Comparison of ENCODE assay signal across 10 mouse cellular contexts in genomic region chr5:140567321-140567720, GRCm38 (mm10). TPM values are rescaled to one million over a fixed set of nuclear protein-coding genes. Genes with fewer than 3 reads are reported as not detected.
DNase-seq lines count a peak whose midpoint lies in the region; ATAC-seq and TF ChIP-seq lines count a peak whose summit lies in the region.
"Had no signal": no experiment of that assay in that cellular context is flagged by ENCODE, and none has a peak within 500 bp of the region (broad histone marks: within the 10 kb centered on the region; RNA-seq: fewer than 3 reads in every experiment).

No protein-coding gene starts in this region.

- peak; percentile 74 for ATAC-seq in granulocyte monocyte progenitor cell, adult 5-6 weeks (replicated peaks; ENCODE audit: poor library complexity, severe bottlenecking)

- H3K4me1 ChIP-seq in megakaryocyte, embryonic 14.5 days: peaks cover 51% of the 10 kb centered on the region

- no peaks in the 10 kb centered on the region for H3K36me3 ChIP-seq in megakaryocyte, embryonic 14.5 days (replicated peaks; ENCODE audit: low read length)
- H3K36me3 ChIP-seq: G1E had no signal

- TF ChIP-seq CTCF in brain, embryonic 14.5 days (IDR thresholded peaks at IDR 0.05; ENCODE audit: borderline replicate concordance, extremely low read depth, insufficient read depth, insufficient read length): no peak

- no peak for TF ChIP-seq POLR2A in brain, embryonic 14.5 days (IDR thresholded peaks at IDR 0.05; ENCODE audit: borderline replicate concordance, extremely low read depth, insufficient read depth, insufficient read length, poor library complexity, severe bottlenecking)

- DNase-seq in cerebellum, postnatal 10 days: peak; percentile 72 to 80
- DNase-seq in cerebellum, adult 9-10 months: no peak
- DNase-seq in 416B (ENCODE audit: low read depth): peak; percentile 89
- DNase-seq in brain, embryonic 14.5 days (ENCODE audit: low read depth): peak; percentile 75
- peak; percentile 28 for DNase-seq in layer of hippocampus, adult 9-11 months
- DNase-seq in thymus, postnatal 10 days (ENCODE audit: low spot score in 2 of 2): peak; percentile 84 to 89

- peaks cover 27% of the 10 kb centered on the region for H3K27me3 ChIP-seq in megakaryocyte, embryonic 14.5 days (replicated peaks)

- no peaks in the 10 kb centered on the region for H3K9me3 ChIP-seq in megakaryocyte, embryonic 14.5 days
- H3K9me3 ChIP-seq: G1E had no signal

- peak overlapping the region; percentile 78 for H3K4me3 ChIP-seq in megakaryocyte, embryonic 14.5 days (replicated peaks)

RNA-seq across cellular contexts. Expression of gene Grifin, which starts 2.5 kb away (rescaled TPM):
- 0.26 and 0.32 TPM in 2 replicates for polyA plus RNA-seq in brain, embryonic 14.5 days (2012; rRNA removed)
- not detected in 2 replicates for total RNA-seq in granulocyte monocyte progenitor cell, adult 5-6 weeks (2014; fragmentation: Nextera tagmentation)
- not detected in 2 replicates for total RNA-seq in granulocyte monocyte progenitor cell, adult 5-6 weeks (2017)
- polyA plus RNA-seq in megakaryocyte, embryonic 14.5 days (2012; ENCODE audit: insufficient read depth, low replicate concordance): 0.77 TPM in 1 of 2 replicates, not detected in the other
- total RNA-seq: G1E; left cerebral cortex, postnatal 10 days had no signal
- polyA plus RNA-seq: G1E had no signal

RNA-seq across cellular contexts. Expression of gene Lfng, which starts 39.8 kb away (rescaled TPM):
- polyA plus RNA-seq in brain, embryonic 14.5 days (2012; rRNA removed): 55.8 and 73.4 TPM in 2 replicates
- 8.2 and 9.9 TPM in 2 replicates for total RNA-seq in granulocyte monocyte progenitor cell, adult 5-6 weeks (2014; fragmentation: Nextera tagmentation)
- total RNA-seq in granulocyte monocyte progenitor cell, adult 5-6 weeks (2017): 1.9 and 14.6 TPM in 2 replicates
- 7.3 and 31.9 TPM in 2 replicates for polyA plus RNA-seq in megakaryocyte, embryonic 14.5 days (2012; ENCODE audit: insufficient read depth, low replicate concordance)
